Mouse (Mus musculus) neural tube, embryonic 10.5 days (tissue): ENCODE data around the gene Padi1.

Experiments used
- DNase-seq: peaks from one replicate; pipeline ENCODE4 v3.0.0-alpha.2; 2017; ENCODE audit warnings: low spot score; ENCODE audit errors: extremely low spot score

Padi1 gene

DNA sequence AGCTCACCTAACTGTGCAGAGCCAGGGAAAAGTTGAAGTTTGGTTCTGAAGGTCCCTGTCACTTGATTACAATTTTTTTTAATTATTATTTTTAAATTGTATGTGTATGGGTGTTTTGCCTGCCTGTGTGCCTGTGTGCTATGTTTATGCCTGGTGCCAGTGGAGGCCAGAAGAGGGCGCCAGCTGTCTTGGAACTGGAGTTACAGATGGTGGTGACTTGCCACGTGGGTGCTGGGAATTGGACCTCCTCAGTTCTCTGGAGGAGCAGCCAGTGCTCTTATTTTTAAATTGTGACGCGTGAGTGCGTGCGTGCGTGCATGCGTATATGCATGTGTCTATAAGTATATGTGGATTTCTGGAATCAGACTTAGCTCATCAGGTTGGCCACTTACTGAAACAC is 28.2 kb downstream of the Padi1 start:
- no peak for DNase-seq

DNA sequence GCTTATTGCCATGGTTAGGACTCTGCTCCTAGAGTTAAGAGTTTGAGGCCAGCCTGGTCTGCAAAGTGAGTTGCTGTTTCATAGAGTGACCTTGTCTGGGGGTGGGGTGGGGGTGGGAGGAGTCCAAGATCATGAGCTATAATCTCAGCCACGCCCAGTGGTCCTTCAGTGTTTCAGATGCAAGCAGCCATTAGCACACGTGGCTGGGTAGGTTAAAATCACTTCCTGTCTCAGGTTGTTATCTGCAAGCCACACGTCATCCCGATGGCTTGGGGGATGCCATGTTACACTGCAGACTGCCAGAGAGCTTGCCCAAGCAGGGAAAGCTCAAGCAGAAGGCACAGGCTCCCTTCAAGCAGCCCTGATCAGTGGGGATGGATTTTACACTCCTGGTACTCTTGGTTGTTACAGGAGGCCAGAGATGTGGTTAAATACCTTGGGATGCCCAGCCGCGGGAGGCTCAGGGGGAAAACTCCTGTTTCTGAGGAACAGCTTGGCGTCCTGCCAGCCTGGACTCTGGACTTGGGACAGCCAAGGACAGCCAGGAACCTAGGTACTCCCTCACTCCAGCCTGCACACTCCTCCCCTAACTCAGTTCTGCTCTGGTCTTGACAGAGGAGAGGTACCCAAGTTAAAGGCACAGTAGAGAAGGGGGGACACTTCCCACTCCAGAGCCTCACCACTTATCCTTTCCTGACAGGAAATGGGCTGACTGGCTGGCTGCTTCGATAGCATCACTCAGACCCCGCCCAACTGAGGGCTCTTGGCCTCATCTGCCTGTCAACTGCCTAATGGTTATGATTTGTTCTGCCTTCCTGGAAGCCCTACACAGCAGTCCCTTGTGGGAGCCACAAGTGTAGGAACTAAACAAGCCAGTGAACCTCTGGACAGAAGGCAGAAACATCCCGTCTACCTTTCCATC is 29.3 kb downstream of the Padi1 start:
- no peak for DNase-seq

DNA sequence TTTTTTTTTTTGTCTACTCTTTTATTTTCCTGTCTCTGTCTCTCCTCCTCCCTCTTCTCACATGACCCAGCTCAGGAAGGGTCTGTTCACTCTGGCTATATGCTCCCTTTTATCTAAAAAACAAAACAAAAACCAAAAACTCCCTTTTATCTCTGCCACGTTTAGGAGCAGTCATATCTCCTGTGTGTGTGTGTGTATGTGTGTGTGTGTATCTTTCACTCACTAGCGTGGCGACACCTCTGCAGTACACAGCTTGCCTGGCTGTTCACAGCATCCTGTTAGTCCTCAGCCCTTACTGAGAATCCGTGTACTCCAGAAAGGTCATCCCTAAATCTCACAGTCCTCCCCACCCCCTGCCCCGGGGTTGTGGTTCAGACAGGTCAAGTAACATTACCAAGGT is 30.1 kb downstream of the Padi1 start:
- no peak for DNase-seq

DNA sequence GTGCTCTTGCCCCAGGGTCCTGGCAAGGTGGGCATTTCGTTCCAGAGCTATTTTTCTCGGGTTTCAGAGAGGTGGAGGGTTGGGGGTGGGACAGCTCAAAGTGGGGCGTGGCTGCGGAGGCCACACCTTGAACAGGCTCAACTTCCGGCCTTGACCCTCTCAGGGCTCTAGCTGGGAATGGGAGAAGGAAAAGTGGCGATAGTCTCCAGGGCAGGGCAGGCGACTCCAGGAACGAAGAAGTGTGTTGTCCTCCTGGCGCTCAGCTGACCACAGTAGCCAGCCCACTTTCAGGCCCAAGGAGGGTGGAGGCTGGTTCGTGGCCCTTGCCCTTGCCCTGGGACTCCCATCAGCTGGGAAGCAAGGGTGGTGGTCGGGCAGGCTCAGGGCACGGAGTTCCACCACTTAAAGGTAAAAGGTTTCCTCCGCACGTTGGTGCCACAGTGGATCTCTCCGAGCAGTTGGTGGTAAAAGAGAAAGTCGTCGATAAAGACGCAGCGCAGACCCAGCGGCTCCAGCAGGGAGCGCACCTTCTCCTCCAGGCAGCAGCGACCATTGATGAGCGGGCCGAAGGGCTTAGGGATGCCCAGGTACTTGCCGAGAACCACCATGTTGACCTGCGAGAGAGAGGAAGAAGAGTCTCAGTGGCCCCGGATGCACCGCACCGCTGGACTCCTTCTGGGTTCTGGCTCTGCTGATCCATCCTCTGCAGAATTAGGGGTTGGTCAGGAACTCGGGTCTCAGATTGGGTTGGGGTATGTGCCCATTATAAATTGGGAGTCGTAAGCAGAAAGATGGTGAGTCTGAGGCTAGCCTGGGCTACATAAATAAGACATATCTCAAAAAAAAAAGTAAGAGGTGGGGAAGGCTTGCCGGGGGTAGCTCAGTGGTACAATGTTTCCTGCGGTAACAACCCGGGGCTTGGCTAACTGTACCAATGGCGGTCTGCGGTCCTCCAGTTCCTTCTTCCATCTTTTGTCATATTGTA is 31.0 kb downstream of the Padi1 start:
- DNase-seq, result peak; percentile 48

DNA sequence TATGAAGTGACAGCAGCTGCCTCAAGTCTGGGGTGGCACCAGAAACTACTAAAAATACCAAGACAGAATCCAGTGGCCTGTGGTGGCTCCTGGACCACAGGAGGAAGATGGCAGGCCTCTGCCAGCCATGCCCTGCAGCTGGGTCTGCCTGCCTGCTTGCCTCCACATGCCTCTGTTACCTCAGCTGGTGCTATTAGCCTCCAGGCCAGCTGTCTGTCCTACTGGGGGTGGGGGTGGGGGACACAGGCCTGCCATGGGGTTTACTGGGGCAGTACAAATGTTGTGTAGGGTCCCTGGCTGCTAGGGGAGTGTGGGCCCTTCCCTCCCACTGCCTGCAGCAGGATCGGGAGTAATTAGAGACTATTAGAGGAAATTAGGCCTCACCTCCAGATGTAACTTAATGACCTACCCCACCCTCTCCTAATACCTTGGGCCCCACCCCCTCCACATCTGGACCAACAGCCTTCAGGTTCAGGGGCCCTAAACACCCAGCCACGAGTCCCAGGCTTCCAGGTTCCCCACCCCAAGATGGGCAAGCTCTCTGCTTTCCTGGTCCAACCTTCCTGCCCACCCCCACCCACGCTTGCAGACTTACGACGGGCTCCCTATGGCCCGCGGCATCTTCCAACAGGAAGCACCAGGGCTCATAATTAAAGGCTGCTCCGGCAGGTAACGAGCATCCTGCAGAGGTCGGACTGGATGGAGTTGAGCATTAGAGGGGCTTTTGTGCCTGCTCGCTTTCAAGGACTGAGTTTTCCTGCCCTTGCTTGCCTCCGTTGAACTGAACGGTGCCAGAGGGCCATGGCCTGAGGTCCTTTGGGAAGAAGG is 32.0 kb downstream of the Padi1 start:
- DNase-seq, result no peak

DNA sequence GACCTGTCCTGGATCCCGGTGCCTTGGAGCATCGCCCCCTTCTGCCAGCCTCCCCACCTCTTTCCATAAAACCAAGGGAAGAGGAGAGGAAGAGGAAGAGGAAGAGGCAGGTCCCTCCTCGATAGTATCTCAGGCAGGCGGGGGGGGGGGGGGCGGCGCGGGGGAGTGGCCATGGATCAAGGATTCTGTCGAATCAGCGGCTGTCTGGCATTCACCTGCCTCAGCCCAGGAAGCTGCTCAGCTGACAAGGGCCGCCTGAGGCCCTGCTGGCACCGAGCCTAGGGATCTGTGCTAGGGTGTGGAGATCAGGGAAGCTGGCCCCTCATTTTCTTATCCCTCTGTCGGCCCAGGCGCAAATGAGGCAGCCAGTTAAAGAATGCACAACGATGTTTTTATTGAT is 33.0 kb downstream of the Padi1 start:
- DNase-seq, result no peak

DNA sequence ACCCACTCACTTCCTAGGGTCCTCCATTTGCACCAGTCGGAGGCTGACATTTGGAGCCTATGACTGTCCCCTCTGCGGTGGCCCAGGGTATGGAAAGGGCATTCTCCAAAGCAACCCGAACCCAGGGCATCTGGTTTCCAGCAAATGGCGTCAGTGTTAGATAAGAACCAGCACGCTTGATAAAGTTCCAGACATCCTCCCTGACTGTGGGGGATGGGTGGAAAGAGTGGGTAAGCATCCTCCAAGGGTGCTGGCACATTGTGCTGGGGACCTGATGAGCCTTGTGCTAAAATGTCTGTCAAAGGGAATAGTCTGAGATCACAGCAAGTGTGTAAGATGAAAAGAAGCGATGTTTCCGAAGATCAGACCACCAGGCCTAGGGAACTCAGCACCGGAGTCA is 33.4 kb downstream of the Padi1 start:
- no peak for DNase-seq

DNA sequence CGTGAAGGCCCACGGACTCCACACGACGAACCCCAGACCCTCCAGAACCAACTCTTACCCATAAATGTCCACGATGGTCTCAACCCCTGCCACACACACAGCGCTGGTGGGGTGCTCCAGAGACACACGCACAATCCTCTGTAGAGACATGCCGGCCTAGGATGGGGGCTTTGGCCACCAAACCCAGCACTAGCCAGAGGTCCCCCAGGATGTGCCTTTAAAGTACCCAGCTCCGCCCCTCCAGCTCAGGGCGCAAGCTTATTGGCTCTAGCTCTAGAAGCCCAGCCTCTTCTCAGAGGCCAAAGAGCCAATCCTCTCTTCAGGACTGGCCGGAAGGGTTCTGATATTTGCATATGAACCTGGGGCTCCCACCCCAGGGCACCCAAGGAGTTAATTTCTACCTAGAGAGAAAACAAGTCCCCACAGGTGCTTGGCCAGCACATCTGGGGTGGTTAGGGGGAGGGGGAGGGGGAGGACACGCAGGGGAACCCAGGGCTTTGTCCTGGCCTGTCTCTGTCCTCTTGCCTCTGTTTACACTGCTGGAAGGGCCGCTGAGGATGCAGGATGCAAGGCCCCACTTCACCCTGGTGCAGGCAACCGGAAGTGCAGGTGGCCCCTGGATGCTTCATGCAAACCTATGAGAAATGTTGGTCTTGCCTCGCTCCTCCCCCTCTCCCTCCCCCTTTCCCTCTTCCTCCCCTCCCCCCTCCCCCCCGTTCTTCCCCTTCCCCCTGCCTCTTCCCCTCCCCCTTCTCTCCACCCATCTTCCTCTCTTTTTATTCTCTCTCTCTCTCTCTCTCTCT is 34.9 kb downstream of the Padi1 start, which contains the start of gene Padi3:
Padi3 (minus strand) TSS at position 191 of the 803 bp plus-strand sequence.
- DNase-seq, result no peak

DNA sequence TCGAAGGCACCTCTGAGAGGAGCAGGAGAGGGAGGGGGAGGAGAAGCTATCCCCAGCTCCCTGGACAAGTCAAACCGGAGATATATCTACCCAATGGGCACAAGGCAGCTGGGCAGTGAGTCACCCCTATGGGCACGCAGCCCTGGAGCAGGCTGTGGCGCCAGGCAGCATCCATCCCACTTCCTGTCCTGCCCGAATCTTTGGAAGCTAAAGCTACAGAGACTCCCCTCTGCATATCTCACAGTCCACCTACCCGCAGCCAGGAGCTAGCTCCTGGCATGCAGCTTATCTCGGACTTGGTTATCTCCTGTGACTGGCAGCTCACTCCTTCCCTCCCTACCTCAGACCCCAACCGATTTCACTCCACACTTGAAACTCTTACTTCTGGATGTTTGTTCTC is 36.5 kb downstream of the Padi1 start:
- no peak for DNase-seq

DNA sequence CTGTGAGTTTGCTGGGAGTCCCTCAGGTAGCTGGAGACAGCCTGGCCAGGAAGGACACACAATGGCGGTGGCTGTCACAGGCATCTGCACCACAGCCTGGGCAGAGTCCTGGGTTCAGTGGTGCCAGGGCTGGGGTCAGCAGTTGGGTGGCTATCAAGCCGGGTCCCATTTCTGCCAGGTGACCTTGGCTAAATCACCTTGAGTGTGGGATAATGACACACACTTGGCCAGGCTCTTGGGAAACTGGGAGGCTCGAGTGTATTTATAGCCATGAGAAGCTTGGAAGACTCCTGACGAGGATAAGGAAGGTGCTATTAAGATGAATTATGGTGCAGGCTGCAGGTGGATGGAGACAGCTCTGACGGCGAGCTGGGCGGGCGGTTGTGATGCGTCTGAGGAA is 41.0 kb downstream of the Padi1 start:
- DNase-seq, result no peak

DNA sequence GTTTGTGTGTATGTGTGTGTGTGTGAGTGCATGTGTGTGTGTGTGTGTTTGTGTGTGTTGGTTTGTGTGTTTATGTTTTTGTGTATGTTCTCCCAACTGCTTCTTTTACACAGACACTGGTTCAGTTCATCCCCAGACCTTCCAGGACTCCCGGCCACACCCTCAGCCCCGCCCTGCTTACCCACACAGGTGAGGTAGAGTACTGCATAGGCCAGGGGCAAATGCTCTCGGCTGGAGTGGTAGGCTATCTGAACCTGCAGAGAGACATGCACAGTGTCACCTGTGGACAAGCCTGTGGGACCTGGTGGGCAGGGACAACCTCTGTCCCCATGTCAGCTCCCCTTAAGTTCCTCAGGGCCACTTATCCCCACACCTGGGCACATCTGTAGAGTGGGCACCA is 44.2 kb downstream of the Padi1 start:
- DNase-seq, result no peak

DNA sequence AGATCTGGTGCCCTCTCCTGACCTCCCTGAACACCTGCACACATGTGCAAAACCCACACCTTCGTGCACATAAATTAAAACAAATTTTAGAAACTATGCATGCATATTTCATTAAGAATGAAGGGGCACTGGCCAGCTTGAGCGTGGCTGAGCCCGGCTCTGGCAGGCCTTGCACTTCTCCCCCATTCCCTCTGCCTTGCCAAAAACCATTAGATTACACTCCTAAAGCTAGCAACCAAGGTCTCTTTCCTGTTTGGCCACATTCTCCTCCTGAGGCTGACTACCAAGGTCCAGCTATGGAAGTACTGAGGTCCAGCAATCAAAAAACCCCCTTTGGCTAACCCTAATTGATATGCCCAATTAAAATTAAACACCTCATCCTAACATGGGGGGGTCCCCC is 48.8 kb downstream of the Padi1 start:
- DNase-seq, result no peak

DNA sequence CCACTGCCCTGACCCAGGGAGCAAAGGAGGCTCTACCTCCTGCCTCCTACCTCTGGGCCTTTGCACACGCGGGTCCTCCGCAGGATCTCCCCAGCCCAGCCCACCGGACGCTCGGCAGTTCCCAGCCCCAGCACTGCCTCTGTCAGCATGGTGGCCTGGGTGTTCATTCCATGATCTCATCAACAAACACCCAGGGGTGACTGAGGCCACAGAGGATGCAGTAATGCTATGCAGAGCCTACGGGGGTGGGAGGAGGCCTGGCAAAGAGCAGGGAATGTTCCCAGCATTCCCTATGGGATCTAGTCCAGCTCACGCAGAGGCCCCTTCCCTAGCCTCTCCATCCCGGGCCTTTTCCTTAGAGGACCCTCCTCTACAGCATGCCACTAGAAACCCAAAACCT is 50.9 kb downstream of the Padi1 start:
- DNase-seq, result no peak

DNA sequence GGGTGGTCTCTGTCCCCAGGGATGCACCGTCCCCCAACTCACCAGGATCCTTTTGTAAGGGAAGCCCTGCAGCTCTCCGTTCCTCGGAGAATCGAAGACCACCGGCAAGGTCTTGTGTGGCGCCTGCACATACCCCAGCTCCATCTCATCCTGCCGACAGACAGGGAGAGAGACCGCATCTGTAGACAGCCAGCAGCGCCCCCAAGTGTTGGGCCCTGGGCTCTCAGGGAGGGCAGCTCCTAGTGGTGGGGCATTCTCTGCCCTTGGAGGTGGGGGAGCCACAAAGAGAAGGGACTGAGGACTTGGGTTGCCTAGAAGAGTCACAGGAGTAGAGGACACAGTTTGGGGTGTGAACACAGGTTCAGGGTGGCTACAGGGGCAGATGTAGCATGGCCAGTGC is 51.8 kb downstream of the Padi1 start:
- DNase-seq, result no peak

DNA sequence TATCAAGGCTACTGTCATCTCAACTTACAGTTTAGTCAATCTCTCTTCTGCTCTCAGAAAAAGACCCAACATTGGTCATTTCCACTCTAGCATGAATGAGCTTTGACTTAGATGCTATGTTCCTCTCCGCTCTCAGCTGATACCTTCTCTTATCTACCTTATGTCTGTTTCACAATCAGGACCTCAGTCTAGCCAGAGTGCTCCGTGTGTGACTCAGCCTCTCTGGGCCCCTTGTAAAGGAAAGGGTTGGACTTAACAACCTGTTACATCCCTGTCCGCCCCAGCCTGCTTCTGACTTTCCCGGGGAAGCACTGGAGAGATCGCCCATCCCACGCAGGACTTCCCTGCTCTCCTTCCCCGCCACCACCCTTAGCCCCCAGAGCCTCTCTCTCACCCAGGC is 53.0 kb downstream of the Padi1 start:
- no peak for DNase-seq

DNA sequence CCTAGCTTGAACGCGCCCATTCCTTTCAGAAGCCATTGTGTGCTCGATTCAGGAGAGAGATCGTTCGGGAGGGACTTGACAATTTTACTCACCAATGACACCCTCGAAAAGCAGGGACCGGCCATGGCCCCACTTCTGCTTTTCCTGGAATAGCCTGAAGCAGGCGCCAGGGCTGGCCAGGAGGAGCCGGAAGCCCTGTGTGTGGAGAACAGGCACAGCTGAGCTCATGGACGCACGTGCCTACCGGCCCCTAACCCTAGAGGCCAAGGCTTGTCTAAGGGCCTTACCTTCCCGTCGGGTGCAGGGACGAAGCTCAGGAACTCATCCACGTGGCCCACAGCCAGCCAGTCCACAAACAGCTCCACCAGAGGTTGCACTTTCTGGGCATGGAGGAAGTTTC is 54.5 kb downstream of the Padi1 start:
- no peak for DNase-seq

DNA sequence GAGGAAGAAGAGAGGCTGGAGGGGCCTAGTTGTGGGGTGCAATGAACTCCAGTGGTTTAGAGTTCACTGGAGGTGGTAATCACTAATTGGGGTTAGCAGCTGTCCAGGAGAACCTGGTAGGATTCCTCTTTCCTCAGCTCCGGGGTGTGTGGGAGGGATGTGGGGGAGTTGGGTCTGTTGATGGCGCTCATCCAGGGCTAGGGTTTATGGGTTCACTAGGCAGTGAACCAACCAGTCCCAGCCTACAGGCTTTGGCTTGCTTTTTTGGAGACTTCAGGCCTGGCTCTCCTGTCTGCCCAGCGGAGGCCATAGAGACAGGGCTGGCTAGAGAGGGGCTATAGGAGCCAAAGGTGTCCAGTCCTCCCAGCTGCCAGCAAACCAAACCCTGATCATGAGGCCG is 55.6 kb downstream of the Padi1 start:
- no peak for DNase-seq

DNA sequence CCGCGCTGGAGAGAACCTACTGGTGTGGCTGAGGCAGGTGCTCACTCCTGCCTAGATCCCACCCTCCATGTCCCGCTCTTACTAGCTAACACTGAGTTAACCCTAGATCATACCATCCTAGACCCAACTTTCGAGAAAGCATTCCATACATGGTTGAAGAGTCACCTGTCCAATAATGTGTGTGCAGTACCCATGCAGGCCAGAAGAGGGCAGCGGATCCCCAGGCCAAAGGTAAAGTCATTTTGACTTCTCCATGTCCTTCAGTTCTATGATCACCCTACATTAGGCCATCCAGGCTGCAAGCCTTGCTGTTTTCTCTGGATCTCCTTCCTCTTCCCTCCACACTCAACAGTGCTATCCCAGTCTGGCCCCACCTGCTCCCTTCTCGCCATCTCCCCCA is 56.6 kb downstream of the Padi1 start:
- peak; percentile 74 for DNase-seq

DNA sequence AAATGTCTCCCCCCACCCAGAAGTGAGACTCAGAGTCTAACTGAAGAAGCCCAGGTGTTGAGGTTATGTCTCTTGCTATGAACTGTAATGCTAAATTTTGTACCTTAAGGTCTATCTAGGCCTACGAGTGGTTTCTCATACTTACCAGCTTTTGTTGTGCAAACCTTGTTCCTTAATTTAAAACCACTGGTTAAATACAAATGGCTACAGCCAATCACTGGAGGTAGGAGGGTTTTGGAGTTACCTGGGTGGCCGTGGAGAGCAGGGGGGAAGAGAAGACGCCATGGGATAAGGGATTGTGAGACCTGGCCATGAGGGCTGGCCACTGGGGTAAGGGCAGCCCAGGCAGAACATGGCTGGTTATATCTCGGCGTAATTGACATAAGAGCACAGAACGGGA is 57.3 kb downstream of the Padi1 start:
- DNase-seq, result no peak

DNA sequence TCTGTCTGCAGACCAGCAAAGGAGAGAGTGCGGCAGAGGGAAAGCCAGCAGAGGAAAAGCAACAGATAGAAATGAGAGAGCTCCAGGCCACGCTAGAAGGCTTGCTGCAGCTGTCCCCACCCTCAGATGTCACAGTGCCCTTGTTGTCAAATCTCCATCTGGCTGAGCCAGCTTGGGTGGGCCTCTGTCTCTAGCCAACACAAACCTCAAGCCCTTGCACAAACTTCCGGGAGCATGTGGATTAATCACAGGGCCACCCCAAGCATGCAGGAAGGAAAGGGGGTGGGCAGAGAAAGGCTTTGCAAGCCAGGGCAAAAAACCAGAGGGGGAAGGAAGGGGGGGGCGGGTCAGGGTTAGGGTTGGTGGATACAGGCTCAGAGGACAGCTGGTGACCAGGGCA is 58.2 kb downstream of the Padi1 start:
- DNase-seq, result no peak

DNA sequence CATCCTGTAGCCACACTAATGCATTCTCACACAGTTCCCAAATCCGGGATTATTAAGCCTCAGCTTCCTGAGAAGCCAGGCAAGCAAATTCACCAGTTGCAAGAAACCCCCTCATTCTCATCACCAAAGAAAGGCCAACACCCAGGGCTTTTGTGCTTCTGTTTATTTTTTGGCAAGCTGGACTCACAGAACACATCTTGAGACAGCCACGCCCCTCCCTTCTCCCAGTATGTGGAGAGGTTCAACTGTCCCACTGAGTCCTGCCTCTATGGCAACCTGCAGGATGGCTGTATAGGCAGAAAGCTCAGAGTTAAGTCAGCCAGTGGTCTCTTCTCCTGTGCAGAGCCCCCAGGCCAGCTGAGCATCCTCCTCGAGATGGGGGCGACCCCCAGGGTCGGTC is 60.4 kb downstream of the Padi1 start:
- DNase-seq, result no peak
